Mouse (Mus musculus): Measurements from ENCODE around the gene Doc2g. TPM values are rescaled to one million over a fixed set of nuclear protein-coding genes. Genes with fewer than 3 reads are reported as not detected.
A peak's percentile ranks its signal among the peaks of the same experiment; 100 is the strongest.

Doc2g gene
- polyA plus RNA-seq, 1 experiment, result 1.4 TPM

DNA sequence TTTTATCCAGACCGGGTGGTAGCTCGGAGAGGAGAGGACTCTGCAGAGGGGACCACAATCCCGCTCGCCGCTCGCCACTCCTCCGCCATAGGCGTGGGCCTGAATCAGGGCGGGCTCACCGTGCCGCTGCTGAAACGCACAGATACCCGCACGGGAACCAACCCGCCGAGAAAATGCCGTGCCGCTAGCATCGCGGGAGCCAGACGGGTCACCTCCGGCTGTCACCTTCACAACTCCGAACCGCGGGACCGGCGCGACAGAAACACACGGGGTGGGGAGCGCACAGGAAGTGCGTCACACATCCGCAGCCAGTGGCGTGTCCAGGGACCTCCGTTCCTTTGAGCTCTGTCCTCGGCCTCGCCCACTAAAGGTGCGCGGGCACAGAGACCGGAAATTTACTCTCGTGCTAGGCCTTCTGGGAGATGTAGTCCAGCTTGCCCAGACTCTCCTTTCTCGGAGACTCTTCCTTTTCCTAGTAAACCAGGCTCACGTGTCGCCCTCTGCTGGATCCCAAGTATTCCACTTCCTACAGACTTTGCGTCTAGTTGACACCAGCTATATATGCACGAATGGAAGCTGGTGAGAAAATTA, 9.4 kb downstream of the Doc2g start, which contains the start of gene Ndufv1:
Gene Ndufv1 (minus strand): TSS at position 375 of the 591 bp plus-strand sequence.
- TF ChIP-seq CTCF (IDR thresholded peaks at IDR 0.05; ENCODE audit: low read depth, low read length) (no peak), POLR2A (IDR thresholded peaks at IDR 0.05; ENCODE audit: borderline replicate concordance, low read depth, low read length) (no peak)
- Histone ChIP-seq H3K4me1 (ENCODE audit: control insufficient read depth, insufficient read depth, low read length) (peaks cover 6% of the 10 kb centered on the region), H3K4me3 (ENCODE audit: insufficient read depth, low read length) (peak within 1 kb of the TSS; percentile 91), H3K27ac (ENCODE audit: insufficient read depth, low read depth, low read length) (peak within 1 kb of the TSS; percentile 20)

- Histone ChIP-seq H3K4me1 (ENCODE audit: control insufficient read depth, insufficient read depth, low read length) (peaks cover 6% of the 10 kb centered on the region), H3K27ac (ENCODE audit: insufficient read depth, low read depth, low read length) (no peak overlapping the region), H3K4me3 (ENCODE audit: insufficient read depth, low read length) (peak overlapping the region; percentile 31)
- TF ChIP-seq CTCF (IDR thresholded peaks at IDR 0.05; ENCODE audit: low read depth, low read length) (peak; percentile 24; the same call in 1 of the 2 replicates), POLR2A (IDR thresholded peaks at IDR 0.05; ENCODE audit: borderline replicate concordance, low read depth, low read length) (no peak)
Measured at GRCm38 (mm10) chr19:4013066-4013465, 10.0 kb downstream of the Doc2g start.

GRCm38 (mm10) chr19:4014802-4015201, 11.7 kb downstream of the Doc2g start:
- Histone ChIP-seq H3K4me3 (ENCODE audit: insufficient read depth, low read length) (no peak overlapping the region), H3K4me1 (ENCODE audit: control insufficient read depth, insufficient read depth, low read length) (peaks cover 6% of the 10 kb centered on the region), H3K27ac (ENCODE audit: insufficient read depth, low read depth, low read length) (no peak overlapping the region)
- TF ChIP-seq CTCF (IDR thresholded peaks at IDR 0.05; ENCODE audit: low read depth, low read length), result no peak
- no peak for TF ChIP-seq POLR2A (IDR thresholded peaks at IDR 0.05; ENCODE audit: borderline replicate concordance, low read depth, low read length)

DNA sequence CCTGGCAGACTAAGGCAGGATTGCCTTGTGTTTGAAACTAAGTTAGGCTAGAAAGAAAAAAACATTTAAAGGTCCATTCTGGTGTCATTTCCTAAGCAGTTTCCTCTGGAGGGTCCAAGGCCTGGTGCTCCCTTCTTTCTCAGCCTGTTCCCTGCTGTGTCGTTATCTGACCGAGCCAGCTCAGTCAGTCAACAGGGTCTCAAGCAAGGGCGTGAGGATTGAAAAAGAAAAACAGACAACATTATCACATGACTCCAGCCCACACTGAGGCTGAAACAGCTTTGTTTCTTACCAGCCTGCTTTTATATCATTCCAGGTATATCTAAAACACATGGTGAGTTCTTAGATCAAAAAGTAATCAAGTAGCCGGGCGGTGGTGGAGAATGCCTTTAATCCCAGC, 12.5 kb downstream of the Doc2g start:
- Histone ChIP-seq H3K4me3 (ENCODE audit: insufficient read depth, low read length) (no peak overlapping the region), H3K4me1 (ENCODE audit: control insufficient read depth, insufficient read depth, low read length) (peaks cover 6% of the 10 kb centered on the region), H3K27ac (ENCODE audit: insufficient read depth, low read depth, low read length) (no peak overlapping the region)
- no peak for TF ChIP-seq CTCF (IDR thresholded peaks at IDR 0.05; ENCODE audit: low read depth, low read length)

DNA sequence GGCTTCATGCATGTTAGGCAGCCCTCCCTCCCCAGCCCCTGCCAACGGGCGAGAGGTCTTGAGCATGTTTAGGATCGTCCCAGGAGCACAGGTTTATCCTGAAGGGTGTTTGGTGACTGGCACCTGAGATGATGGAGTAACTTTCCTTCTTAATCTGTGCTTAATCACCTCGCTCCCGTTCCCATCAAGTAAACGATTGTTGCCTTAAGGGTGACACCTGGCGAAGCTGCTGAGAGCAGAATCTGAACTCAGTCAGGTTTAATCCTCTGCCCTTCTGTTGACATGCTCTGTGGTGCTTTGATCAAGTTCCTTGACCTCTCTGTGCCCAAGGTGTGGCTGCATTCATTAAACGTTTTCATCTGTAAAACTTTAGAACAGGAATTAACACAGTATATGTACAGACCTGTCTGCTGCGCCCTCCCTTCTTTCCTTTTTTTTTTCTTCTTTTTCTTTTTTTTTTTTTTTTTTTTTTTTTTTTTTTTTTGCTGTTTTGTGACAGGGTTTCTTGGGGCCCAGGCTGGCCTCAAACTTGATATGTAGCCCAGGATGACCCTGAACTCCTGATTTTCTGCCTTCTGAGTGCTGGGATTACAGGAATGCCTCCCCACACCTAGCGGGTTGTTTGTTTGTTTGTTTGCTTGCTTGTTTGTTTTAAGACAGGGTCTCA, 14.9 kb downstream of the Doc2g start:
- H3K4me1 ChIP-seq (ENCODE audit: control insufficient read depth, insufficient read depth, low read length), result peaks cover 2% of the 10 kb centered on the region; the same call in 1 of the 2 replicates
- no peak for TF ChIP-seq POLR2A (IDR thresholded peaks at IDR 0.05; ENCODE audit: borderline replicate concordance, low read depth, low read length)
- TF ChIP-seq CTCF (IDR thresholded peaks at IDR 0.05; ENCODE audit: low read depth, low read length), result no peak
- H3K4me3 ChIP-seq (ENCODE audit: insufficient read depth, low read length), result no peak overlapping the region
- no peak overlapping the region for H3K27ac ChIP-seq (ENCODE audit: insufficient read depth, low read depth, low read length)

- Histone ChIP-seq H3K27ac (ENCODE audit: insufficient read depth, low read depth, low read length) (no peak overlapping the region), H3K4me1 (ENCODE audit: control insufficient read depth, insufficient read depth, low read length) (no peaks in the 10 kb centered on the region), H3K4me3 (ENCODE audit: insufficient read depth, low read length) (no peak overlapping the region)
- TF ChIP-seq CTCF (IDR thresholded peaks at IDR 0.05; ENCODE audit: low read depth, low read length) (peak; percentile 82), POLR2A (IDR thresholded peaks at IDR 0.05; ENCODE audit: borderline replicate concordance, low read depth, low read length) (no peak)
Measured at GRCm38 (mm10) chr19:4018743-4019583, 15.8 kb downstream of the Doc2g start.

DNA sequence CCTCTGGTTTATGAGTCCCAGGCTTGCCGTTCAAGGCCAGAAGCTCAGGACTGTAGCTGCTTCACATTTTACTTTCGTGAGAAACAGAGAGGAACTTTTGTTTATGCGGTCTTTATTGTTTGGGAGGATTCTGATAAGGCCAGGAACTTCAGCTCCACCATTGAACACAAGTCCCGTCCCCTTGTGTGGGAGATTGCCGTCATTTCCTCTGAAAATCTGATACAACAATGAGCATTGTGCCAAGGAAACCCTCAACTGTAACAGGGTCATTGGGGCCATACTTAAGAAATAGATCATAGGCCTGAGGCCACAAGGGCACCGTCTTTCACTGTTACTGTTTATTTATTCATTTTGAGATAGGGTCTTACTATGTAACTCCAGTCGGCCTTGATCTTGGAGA, 20.1 kb downstream of the Doc2g start:
- Histone ChIP-seq H3K27ac (ENCODE audit: insufficient read depth, low read depth, low read length) (no peak overlapping the region), H3K4me3 (ENCODE audit: insufficient read depth, low read length) (no peak overlapping the region), H3K4me1 (ENCODE audit: control insufficient read depth, insufficient read depth, low read length) (no peaks in the 10 kb centered on the region)
- TF ChIP-seq POLR2A (IDR thresholded peaks at IDR 0.05; ENCODE audit: borderline replicate concordance, low read depth, low read length) (no peak), CTCF (IDR thresholded peaks at IDR 0.05; ENCODE audit: low read depth, low read length) (no peak)

DNA sequence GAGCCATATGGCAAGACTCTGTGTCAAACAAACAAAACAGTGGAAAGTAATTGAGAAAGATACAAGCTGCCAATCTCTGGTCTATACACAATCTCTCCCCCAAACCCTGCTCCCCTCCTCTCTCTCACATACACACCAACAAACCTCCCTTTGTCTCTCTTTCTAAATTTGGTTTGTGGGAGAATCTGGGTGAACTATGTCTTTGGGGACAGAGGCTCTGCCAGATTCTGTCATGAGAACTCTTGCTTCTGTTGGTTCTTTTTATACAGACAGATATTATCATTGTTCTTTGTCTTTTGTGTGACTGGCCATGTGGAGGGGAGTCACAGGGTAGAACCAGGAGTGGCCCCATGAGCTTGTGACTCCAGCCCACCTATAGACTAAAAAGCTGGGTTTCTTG, 24.5 kb downstream of the Doc2g start:
- Histone ChIP-seq H3K27ac (ENCODE audit: insufficient read depth, low read depth, low read length) (no peak overlapping the region), H3K4me1 (ENCODE audit: control insufficient read depth, insufficient read depth, low read length) (no peaks in the 10 kb centered on the region), H3K4me3 (ENCODE audit: insufficient read depth, low read length) (no peak overlapping the region)
- TF ChIP-seq CTCF (IDR thresholded peaks at IDR 0.05; ENCODE audit: low read depth, low read length) (no peak), POLR2A (IDR thresholded peaks at IDR 0.05; ENCODE audit: borderline replicate concordance, low read depth, low read length) (no peak)

- TF ChIP-seq CTCF (IDR thresholded peaks at IDR 0.05; ENCODE audit: low read depth, low read length) (no peak), POLR2A (IDR thresholded peaks at IDR 0.05; ENCODE audit: borderline replicate concordance, low read depth, low read length) (no peak)
- no peak overlapping the region for H3K4me3 ChIP-seq (ENCODE audit: insufficient read depth, low read length)
- no peak overlapping the region for H3K27ac ChIP-seq (ENCODE audit: insufficient read depth, low read depth, low read length)
- peaks cover 6% of the 10 kb centered on the region; the same call in 1 of the 2 replicates for H3K4me1 ChIP-seq (ENCODE audit: control insufficient read depth, insufficient read depth, low read length)
Measured at GRCm38 (mm10) chr19:4032668-4033067, 29.6 kb downstream of the Doc2g start.

GRCm38 (mm10) chr19:4033298-4033697, 30.2 kb downstream of the Doc2g start:
- TF ChIP-seq CTCF (IDR thresholded peaks at IDR 0.05; ENCODE audit: low read depth, low read length) (no peak), POLR2A (IDR thresholded peaks at IDR 0.05; ENCODE audit: borderline replicate concordance, low read depth, low read length) (no peak)
- Histone ChIP-seq H3K27ac (ENCODE audit: insufficient read depth, low read depth, low read length) (no peak overlapping the region), H3K4me1 (ENCODE audit: control insufficient read depth, insufficient read depth, low read length) (peaks cover 9% of the 10 kb centered on the region), H3K4me3 (ENCODE audit: insufficient read depth, low read length) (no peak overlapping the region)
